Mouse (Mus musculus): ENCODE data around the gene Miga2.
"Not testable (repeated sequence)": the region's sequence is repeated elsewhere in the genome, so short reads cannot be mapped to it uniquely, and the experiment has no call there.

Miga2 gene

DNA sequence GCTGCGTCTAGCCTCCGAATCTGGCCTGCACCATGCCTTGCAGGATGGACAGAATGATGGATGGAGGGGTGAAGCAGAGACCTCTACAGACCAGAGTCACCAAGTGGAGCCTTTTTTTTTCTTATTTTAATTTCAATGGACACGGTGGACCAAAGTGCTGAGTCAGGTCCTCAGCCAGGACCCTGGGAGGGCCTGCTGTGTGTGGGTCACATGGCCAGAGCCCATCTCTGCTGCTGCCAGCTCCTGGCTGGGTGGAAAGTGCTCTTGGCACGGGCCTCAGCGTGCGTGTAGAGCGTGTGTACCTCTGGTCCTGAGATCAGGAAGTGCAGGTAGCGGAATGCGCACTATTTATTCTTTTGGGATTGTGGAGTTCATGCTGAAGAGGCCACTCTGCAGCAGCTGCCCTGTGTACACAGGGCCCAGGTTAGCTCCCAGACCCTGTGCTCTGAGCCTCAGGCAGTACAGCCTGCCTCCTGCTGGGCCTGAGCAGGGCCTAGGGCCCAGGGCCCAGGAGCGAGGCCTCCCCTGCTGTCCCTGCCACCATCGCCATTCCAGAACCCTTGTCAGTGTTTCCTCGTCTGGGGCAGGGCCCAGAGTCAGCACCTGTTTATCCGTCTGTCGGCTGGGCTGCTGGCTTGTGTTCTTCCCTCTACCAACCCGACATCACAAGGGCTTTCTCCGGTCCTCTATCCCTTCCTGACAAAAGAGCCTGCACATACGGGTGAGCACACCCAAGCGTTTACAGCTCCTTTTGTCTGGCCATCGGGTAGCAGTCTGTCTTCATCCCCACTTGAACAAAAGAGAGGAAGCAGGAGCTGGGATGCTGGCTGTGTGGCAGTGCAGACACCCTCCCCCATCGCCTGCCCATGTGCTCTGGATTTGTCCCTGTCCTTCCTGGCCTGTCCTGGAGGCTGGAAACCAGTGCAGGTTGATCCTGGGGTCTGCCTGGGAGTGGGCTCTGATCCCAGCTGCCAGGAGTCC is 35.4 kb downstream of the Miga2 start:
- no peak for DNase-seq

DNA sequence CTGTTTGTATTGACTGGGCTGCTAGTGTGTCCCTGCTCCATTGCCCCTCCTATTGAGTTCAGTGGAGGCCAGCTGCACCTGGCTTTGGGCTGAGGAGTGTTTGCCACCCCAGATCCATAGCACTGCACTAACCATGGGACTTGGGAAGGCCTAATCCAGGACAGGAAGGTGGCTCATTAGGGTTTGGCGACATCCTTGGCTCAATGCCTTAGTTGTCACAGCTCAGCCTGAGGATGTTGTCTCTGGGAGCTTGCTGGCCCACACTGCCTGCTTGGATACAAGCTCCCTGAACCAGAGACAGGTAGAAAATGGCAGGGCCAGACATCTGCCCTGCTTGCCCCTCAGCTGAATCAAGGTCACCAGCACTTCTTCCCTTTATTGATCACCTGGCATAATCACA is 37.5 kb downstream of the Miga2 start:
- DNase-seq, result no peak

DNA sequence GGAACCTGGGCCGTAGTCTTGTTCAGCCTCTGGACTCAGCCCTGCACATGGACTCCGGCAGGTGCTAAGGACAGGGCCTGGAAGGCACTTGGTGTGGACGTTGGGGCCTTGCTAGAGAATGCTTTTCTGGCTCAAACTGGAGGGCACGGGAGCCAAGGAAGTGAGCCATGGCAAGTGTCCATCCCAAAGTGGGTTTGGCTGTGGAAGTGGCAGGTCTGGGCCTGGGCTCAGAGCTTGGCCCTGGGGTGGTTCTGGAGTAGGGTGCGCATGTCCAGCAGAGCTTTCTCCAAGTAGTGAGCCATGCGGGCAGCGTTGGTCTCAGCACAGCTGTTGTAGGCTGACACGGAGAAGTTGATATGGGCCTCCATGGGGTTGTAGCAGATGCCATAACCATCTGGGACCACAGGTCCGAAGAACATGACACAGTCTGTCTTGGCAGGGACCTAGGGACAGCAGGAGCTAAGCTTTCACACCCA is 38.4 kb downstream of the Miga2 start:
- no peak for DNase-seq

DNA sequence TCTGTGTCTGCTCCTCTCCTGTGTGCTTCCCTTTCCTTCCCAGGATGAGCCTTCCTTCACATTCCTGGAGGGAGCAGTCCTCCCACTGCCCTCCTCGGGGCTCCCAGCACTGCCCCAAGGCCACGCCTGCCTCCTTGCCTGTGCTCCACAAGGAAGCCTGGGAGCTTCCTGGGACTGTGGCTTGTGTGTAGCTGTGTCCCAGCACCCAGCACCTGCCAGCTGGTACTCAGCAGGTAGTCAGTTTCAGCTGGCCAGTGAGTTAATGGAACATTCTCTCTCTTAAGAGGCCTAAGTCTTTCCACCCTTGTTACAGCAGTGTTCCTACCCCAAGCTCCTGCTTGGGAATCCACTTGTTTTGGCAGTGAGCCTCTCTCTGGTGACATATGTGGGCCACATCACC is 38.8 kb downstream of the Miga2 start:
- no peak for DNase-seq

DNA sequence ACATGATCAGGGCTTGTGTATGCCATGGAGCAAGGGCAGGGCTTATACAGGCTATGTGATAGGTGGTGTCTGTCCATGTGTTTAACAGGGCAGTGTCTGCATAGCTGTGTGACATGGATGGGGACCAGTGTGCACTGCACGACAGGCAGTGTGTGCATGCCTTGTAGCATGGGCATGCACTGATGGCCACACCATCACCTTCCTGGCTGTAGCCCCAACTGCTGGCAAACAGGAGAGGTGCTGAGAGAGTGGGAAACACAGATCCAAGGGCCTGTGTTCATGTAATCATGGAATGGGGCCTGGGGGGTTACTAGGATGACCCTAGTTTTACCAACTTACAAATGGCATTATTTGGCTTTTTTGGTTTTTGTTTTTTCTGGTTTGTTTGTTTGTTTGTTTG is 39.8 kb downstream of the Miga2 start:
- DNase-seq, result peak; percentile 33 to 38

DNA sequence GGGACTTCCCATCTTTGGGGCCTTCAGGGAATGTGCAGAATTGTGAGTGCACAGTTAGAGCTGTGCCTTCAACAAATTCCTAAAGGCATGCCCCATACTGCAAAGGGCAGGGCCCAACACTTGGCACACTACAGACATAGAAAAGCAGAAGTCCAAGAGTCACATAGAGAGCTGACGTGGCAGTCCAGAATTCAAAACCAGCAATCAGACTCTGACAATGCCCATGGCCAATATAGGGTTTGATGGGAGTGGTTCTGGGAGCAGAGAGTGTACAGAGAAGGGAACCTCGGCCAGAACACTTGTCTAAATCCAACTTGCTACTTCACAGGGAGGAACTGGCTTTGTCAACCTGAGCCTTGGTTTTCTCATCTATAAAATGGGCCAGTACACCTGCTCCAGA is 43.2 kb downstream of the Miga2 start:
- DNase-seq, result no peak

DNA sequence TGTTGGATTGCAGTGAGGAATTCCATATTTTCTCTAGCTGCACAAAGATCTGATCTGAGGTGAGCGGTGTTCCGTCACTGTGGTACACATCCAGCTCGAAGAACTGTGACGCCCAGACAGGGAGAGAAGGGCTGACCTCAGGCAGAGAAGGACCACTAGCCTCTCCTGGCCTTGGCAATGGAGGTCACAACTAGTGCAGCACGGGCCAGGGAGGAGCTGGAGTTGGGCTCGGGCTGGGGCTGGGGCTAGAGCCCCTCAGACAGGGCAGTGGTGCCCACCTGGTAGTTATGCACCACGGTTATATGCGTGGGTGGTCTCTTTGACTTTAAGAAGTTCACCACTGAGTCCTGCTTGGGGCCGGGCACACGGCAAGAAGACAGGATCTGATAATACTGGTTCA is 43.7 kb downstream of the Miga2 start:
- no peak for DNase-seq

DNA sequence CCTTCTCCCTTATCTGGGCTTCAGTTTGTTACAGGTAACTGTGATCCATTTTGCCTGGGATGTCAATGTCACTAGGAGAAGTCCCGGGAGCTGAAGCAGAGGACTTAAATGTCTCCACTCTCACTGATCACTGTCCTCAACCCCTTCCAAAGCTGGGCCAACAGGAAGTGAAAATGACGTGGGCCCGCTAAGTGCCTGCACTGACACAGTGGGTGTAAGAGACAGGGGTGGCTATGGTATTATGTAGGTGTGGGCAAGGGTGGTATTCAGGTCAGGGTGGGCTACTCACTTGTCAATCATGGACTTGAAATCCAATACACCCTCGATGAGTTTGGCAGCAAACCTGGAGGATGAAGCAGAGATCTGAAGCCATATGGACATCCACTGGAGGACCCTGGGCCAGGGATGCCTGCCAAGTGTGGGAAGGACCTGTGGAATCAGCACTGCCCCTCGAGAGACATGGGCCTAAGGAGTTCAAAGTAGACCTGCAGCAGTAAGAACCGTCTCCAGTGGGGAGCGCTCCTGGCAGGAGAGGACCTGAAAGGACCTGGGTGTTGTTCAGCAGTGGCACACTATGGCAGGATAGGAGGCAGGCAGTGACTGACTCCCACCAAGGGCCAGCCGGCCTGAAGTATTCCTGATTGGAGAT is 44.5 kb downstream of the Miga2 start:
- no peak for DNase-seq

DNA sequence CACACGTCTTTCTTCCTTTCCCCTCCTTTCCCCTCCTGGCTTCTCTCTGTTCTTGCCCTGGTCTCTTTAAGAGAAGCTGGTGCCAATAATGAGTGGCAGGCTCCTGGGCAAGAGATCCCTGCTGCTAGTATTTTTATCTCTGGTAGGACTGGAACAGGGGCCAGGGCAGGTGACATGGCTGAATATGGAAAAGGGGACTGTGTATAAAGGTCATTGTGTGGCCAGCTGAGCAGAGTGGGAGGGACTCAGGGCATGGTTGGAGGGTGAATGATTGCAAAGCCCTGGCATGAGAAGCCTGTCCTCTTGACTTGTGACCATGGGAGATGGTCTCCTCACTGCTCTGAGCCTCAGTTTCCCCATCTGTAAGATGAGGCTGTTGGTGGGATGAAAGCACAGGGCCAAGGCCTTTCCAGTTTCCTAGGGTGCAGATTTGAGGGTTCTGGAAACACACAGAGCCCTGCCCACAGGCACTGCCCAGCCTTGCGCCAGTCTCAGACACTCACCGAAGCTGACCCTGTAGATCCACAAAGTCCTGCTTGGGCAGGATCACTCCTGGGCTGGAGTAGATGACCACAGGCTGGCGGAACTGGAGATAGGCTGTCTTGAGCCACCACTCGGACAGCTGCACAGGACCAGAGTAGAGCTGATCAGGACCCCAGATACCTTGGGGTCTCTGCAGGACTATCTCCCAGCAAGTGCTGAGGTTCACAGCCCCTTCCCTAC is 45.6 kb downstream of the Miga2 start:
- peak in 1 of 2 experiments; percentile 30 for DNase-seq

DNA sequence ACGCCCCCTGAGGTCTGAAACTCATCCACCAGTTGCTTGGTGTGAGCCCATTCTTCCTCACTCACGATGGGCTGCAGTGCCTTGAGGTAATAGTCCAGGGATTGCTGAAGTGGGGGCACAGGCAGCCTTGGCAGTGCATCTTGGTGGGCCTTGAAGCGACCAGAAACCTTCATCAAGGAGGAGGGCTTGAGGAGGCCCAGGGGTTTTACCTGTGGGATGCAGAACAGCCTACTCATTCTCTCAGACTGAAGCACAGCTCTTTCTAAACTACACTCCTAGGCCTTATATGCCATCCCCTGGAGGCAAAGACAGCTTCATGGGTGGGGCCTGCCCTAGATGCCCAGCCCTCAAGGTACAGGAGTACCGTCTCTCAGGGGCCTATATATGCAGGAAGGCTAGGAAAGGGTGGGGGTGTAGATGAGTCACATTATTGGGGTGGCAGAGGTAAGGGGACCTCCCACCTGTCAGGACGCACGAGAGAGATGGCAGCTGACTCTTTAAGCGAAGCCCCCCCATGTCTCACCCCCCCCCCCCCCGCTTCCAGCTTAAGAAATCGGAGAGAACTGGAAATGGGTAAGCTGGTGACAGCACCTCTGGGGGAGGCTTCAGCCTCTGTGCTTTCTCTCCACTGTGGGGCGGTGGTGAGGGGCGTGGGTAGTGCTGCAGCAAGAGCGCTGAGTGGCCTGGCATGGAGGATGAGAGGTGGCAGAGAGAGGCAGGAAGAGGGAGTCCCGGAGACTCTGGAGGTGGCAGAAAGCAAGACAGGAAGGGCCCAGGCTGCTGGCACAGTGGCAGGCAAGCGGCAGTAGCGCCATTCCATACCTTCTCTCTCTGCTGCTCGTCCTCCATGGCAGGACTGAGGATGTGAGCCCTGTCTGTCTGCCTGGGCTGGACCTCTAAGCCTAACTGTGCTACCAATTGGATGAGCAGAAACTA is 49.3 kb downstream of the Miga2 start:
- no peak for DNase-seq

DNA sequence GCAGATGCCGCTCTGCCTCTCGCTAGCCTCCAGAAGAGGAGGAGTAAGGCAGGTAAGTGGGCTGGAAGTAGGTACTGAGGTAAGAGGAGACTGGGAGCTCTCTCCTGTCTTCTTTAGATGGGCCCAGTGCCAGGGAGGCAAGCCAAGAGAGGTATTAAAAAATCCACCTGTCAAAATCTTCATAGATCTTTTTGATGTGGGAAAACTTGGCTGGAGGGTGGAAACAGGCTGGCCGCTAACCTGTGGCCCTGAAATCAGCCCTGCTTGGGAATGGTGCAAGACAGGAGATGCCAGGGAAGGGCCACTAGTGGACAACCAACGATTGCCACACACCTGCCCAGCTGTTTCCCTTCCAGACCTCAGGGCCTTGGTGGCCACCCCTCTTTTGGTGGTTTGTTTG is 50.1 kb downstream of the Miga2 start:
- DNase-seq, result no peak

DNA sequence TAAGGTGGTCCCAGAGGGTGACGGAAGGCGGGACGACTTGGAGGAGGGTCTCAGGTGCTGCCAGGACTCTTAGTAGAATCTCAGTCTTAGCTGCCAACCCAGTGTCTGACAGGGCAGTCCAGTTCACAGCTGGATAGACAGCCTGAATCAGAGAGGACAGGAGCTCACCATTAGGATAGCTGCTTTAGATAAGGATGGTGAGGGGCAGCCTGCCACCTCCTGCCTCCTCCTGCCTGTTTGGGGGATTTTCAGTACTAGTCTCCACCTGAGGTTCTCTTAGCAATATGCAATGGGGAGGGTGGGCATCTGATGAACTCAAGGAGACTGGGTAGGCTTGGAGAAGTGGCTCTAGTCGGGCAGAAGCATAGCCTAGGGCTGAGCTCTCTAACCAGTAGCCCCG is 50.6 kb downstream of the Miga2 start:
- DNase-seq, result no peak

DNA sequence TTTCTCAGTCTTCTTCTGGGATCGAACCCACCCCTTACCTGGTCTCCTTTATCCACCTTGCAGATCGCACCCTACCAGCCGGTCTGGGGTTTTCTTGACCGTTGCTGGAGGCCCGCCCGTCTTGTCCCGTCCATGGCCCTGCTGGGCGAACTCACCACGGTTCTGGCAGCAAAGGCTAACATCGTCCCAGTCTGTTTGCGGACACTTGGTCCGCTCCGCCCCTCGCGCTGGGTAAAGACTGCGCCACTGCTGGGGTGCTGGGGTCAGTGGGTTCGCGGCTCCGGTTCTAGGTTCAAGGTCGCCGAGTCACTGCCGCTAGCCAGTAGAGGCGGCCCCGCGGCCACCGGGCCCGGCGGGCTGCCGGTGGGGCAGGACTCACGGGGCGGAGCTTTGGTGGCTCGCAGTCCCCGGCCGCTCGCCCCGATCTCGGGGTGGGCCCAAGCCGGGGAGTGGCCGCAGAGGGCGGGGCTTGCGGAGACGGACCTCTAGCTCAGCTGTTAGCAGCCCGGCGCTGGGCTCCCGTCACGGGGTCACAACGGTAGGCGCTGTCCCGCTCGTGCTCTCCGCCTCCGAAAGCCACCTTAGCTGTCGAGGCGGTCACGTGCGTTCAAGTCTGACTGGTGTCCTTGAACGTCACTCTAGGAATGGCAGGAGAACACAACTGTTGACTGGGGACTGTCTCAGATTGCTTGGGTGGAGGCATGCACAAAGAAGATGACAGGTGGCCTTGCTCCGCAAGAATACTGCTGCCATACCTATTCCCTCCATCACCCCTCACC is 51.3 kb downstream of the Miga2 start, which contains the start of gene Crat:
Gene Crat, minus strand, starts transcription at position 657 of the 779 bp plus-strand sequence.
- DNase-seq, result peak; percentile 93 to 96

DNA sequence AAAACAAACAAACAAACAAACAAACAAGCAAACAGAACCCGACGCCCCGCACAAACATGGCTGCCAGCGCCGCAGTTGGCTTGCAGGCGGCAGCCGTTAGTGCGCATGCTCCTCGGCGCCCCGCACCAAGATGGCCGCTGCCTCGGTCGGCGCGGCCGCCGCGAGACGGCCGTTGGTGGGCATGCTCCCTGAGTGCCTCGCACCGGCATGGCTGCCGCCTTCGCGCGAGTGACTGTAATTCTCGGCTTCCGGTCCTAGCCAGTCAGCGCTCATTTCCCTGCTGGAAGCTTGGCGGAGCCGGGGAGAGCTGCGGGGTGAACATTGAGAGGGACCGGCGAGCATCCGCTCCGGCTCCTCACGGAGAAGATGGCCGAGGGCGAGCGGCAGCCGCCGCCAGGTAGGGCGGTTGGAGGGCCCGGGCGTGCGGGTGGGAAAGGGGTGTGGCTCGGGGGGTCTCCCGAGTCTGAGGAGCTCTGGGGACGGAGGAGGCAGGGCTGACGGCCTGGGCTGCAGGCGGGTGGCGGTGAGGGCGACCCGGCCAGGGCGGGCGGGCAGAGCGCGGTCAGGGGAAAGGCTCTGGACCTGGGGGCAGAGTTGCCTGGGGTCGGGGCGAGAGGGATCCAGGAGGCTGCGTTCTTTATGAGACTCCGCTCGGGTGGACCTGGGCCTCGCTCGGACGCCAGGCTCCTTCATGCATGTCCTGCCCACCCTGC is 52.1 kb downstream of the Miga2 start, which contains the start of gene Ptpa:
Gene Ptpa, plus strand, starts transcription at position 104 of the 713 bp plus-strand sequence.
- peak; percentile 96 to 98 for DNase-seq

DNA sequence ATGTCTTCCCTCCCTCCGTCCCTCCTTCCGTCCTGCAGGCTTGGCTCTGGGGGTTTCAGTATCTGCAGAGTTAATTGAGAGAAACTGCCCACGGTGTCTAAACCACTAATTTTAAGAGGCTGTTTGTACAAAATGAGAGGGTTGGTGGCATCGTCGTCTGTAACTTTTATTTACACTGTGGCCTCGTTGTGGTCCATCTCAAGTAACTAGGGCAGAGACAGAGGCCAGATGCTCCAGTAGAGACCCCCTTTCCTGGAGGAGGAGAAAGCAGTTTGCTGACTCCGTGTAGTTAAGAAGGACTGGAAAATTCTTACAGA is 52.6 kb downstream of the Miga2 start:
- DNase-seq, result no peak

DNA sequence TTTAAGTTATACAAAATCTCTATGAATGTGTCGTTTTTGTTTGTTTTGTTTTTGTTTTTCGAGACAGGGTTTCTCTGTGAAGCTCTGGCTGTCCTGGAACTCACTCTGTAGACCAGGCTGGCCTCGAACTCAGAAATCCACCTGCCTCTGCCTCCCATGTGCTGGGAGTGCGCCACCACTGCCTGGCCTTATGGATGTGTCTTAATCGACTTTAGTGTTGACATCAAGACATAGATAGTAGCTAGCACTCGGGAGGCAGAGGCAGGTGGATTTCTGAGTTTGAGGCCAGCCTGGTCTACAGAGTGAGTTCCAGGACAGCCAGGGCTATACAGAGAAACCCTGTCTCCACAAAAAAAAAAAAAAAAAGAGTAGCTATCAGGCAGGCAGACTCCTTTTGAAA is 53.1 kb downstream of the Miga2 start:
- DNase-seq, result not testable (repeated sequence)

DNA sequence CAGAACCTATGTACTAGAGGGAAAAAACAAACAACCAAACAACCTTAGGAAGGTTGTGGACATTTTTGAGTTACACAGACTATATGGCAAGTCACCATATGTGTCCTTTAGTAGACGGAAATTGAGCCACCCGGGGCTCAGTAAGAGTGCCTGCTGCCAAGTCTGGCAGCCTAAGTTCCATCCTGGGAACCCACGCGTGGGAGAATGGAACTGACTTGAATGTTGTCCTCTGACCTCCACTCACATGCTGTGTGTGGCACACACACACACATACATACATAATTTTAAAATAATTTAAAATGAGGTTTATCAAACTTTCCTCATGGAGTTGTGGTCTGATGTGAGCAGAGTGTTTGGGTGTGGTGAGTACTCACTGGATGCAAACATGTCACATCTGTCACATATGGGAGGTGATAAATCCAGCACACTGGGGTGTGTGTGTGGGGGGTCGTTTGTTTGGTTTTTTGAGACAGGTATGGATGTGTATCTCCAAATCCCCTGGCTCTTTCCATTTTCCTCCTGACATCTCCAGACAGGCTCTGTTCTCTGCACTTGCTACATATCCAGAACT is 53.6 kb downstream of the Miga2 start:
- DNase-seq, result no peak

DNA sequence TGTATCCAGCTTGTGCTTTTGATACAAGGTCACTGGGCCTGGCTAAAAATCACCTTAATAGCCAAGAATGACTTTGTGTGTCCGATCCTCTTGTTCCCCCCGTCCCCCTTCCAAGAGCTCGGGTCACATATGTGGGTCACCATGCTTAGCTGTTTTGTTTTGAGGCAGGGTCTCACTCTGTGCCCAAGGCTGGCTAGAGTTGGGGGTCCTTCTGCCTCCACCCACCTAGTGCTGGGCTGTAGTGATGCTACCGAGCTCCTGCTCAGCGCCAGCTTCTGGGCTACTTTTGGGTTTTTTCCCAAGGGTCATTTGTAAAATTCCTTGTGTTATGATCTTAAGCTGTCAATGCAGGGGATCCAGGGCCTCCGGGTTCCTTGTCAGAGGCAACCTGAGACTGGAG is 54.2 kb downstream of the Miga2 start:
- no peak for DNase-seq

DNA sequence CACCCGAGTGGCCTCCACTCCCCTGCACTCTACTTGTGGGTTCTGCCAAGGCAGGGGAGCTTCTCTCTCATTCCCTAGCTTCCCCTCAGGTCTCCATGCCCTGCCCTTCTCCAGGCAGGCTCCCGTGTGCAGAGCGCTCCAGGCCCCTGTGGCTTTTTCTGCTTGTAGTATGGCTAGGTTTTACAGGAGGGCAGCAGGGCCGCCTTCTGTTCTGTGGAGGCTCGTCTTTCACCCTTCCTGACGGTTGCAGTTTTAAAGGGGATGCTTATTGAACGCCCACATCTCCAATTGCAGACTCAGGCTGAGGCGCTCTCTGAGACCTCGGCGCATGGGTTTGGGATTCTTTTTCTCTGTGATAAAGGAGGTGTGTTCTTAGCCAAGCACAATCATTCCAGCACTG is 55.1 kb downstream of the Miga2 start:
- peak in 1 of 2 experiments; percentile 22 for DNase-seq

DNA sequence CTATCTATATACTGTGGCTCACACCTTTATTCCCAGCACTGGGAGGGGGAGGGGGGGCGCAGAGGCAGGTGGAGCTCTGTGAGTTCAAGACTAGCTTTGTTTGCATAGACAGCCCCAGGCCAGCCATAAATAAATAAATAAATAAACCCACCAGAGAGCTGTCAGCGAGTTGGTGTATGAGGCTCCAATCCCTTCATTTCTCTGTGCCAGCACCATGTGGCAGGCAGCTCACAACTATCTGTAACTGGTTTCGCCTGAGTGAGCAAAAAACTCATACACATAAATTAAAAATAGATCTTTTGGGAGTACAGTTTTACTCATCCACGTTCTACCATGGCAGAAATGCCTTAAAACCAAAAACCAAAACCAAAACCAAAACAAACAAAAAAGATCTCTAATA is 57.4 kb downstream of the Miga2 start:
- DNase-seq, result no peak

Data from kidney, postnatal 4 days (tissue).